Mouse (Mus musculus) embryonic fibroblast, embryonic 13.5 days (primary cell): ENCODE measurements around the gene Gm10670. TPM values are rescaled to one million over a fixed set of nuclear protein-coding genes. Genes with fewer than 3 reads are reported as not detected.
"Not testable (repeated sequence)": the region's sequence is repeated elsewhere in the genome, so short reads cannot be mapped to it uniquely, and the experiment has no call there.

Source experiments
- H3K27ac ChIP-seq: 2 replicates; pipeline ENCODE4 v1.5.1; 2012; ENCODE audit warnings: low read length, control low read depth, inconsistent platforms; ENCODE audit not compliant: insufficient read depth
- H3K4me1 ChIP-seq: 2 replicates; pipeline ENCODE4 v1.6.1; 2011; ENCODE audit warnings: low read length; ENCODE audit not compliant: control insufficient read depth, insufficient read depth
- H3K4me3 ChIP-seq: 2 replicates; pipeline ENCODE4 v1.5.1; 2011; ENCODE audit warnings: mild to moderate bottlenecking, control low read depth, low read length; ENCODE audit not compliant: insufficient read depth
- polyA plus RNA-seq: library from polyadenylated mRNA; stranded (reverse); fragments of >200 nt; gene quantifications from 2 replicates; pipeline ENCODE4 v1.2.4, GENCODE M21; 2011; ENCODE audit warnings: low read depth; ENCODE audit not compliant: missing spikeins, insufficient read length

The Gm10670 gene
- polyA plus RNA-seq: not detected in 2 replicates

DNA sequence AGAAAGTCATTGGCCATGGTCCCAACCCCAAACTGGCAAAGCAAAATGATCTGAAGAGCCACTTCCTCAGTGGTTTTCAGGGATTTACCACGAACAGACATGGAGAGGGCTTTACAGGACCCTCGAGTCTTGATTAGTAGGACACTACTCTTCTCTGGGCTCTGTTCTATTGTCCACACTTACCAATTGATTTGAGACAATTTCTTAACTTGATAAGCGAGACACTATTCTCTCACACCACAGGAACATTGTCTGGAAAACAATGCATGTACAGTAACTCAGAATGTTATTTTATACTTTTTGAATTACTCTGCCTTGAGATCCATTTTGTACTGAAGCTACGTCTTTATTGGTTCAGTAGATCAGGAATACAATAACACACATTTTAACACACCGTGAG, at the start of gene Gm10670:
Gene Gm10670, minus strand, starts transcription at position 101 of the 400 bp plus-strand sequence.
- not testable (repeated sequence) for H3K4me1 ChIP-seq, H3K27ac ChIP-seq, H3K4me3 ChIP-seq

DNA sequence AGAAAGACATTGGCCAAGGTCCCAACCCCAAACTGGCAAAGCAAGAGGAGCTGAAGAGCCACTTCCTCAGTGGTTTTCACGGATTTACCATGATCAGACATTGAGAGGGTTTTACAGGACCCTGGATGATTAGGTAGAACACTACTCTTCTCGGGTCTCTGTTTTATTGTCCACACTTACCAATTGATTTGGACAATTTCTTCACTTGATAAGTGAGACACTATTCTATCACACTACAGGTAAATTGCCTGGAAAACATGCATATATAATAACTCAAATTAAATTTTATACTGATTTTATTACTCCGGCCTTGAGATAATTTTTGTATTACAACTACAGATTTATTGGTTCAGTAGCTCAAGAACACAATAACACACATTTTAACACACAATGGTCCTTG, 35.7 kb upstream of the Gm10670 start, which contains the start of gene Vmn1r103:
Gene Vmn1r103, minus strand, starts transcription at position 101 of the 400 bp plus-strand sequence.
- H3K4me3 ChIP-seq, H3K27ac ChIP-seq: not testable (repeated sequence)

DNA sequence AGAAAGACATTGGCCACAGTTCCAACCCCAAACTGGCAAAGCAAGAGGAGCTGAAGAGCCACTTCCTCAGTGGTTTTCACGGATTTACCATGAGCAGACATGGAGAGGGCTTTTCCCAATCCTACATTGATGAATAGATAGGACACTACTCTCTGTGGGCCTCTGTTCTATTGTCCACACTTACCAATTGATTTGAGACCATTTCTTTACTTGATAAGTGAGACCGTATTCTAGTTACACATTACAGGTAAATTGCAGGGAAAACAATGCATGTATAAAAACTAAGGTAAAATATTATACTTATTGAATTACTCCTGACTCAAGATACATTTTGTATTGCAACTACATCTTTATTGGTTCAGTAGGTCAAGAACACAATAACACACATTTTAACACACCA, 32.2 kb downstream of the Gm10670 start, which contains the start of gene Vmn1r101:
Gene Vmn1r101, minus strand, starts transcription at position 101 of the 400 bp plus-strand sequence.
- H3K4me1 ChIP-seq, H3K27ac ChIP-seq, H3K4me3 ChIP-seq: not testable (repeated sequence)

More for the DNA sequence above, 35.7 kb upstream of the Gm10670 start, which contains the start of gene Vmn1r103:
- H3K4me1 ChIP-seq: not testable (repeated sequence)

Other genes with a start within 250 kb of the Gm10670 start
- not detected in 2 replicates for gene Gm4498, start 241.1 kb downstream of the Gm10670 start, polyA plus RNA-seq
- not detected in 2 replicates for gene Gm5890, start 212.1 kb downstream of the Gm10670 start, polyA plus RNA-seq
- not detected in 2 replicates for gene Gm4133, start 140.9 kb downstream of the Gm10670 start, polyA plus RNA-seq
- not detected in 2 replicates for gene Gm5728, start 99.5 kb downstream of the Gm10670 start, polyA plus RNA-seq
- gene Vmn1r100, start 57.0 kb downstream of the Gm10670 start, polyA plus RNA-seq: not detected in 2 replicates
- not detected in 2 replicates for gene Vmn1r101, start 32.3 kb downstream of the Gm10670 start, polyA plus RNA-seq
- gene Vmn1r103, start 35.6 kb upstream of the Gm10670 start, polyA plus RNA-seq: not detected in 2 replicates
- gene Vmn1r104, start 58.9 kb upstream of the Gm10670 start, polyA plus RNA-seq: not detected in 2 replicates
- not detected in 2 replicates for gene Gm5726, start 70.8 kb upstream of the Gm10670 start, polyA plus RNA-seq
- not detected in 2 replicates for gene Gm4141, start 101.3 kb upstream of the Gm10670 start, polyA plus RNA-seq
- not detected in 2 replicates for gene Gm4513, start 124.1 kb upstream of the Gm10670 start, polyA plus RNA-seq
- not detected in 2 replicates for gene Vmn1r107, start 194.0 kb upstream of the Gm10670 start, polyA plus RNA-seq
- not detected in 2 replicates for gene Vmn1r111, start 228.3 kb upstream of the Gm10670 start, polyA plus RNA-seq